Mouse (Mus musculus) heart, postnatal 0 days (tissue): ENCODE results near the gene Nelfa. TPM values are rescaled to one million over a fixed set of nuclear protein-coding genes. Genes with fewer than 3 reads are reported as not detected.

ENCODE experiments used
- ATAC-seq: fragments of 200-750 bp; cut with Nextera tagmentation; 2 replicates; pipeline ENCODE4 v1.8.0; 2017; ENCODE audit warnings: low read depth, moderate number of reproducible peaks, moderate library complexity; ENCODE audit not compliant: insufficient read depth
- DNase-seq: peaks from one replicate; pipeline ENCODE4 v3.0.0-alpha.2; 2016; ENCODE audit warnings: low spot score
- H3K27ac ChIP-seq: fragments of 300-500 bp; sonication (generic); 2 replicates; pipeline ENCODE4 v1.5.1; 2014; ENCODE audit warnings: low read depth, mild to moderate bottlenecking
- H3K27me3 ChIP-seq: fragments of 300-500 bp; sonication (generic); 2 replicates; pipeline ENCODE4 v1.6.1; 2014; ENCODE audit warnings: low read length, mixed read lengths; ENCODE audit not compliant: control insufficient read depth, insufficient read depth
- H3K36me3 ChIP-seq: fragments of 300-500 bp; sonication (generic); replicated peaks from 2 replicates; pipeline ENCODE4 v1.6.1; 2014; ENCODE audit warnings: low read length, mixed read lengths; ENCODE audit not compliant: control insufficient read depth, insufficient read depth
- H3K4me1 ChIP-seq: fragments of 300-500 bp; sonication (generic); 2 replicates; pipeline ENCODE4 v1.6.1; 2014; ENCODE audit warnings: antibody characterized with exemption; ENCODE audit not compliant: control insufficient read depth, insufficient read depth
- H3K4me2 ChIP-seq: fragments of 300-500 bp; sonication (generic); 2 replicates; pipeline ENCODE4 v1.6.1; 2014; ENCODE audit warnings: low read depth, mild to moderate bottlenecking, low read length, moderate library complexity
- H3K4me3 ChIP-seq: fragments of 300-500 bp; sonication (generic); 2 replicates; pipeline ENCODE4 v1.5.1; 2014; ENCODE audit warnings: low read depth, low read length
- H3K9ac ChIP-seq: fragments of 300-500 bp; sonication (generic); replicated peaks from 2 replicates; pipeline ENCODE4 v1.6.1; 2014; ENCODE audit warnings: low read depth, low read length, mixed read lengths
- H3K9me3 ChIP-seq: fragments of 300-500 bp; sonication (generic); replicated peaks from 2 replicates; pipeline ENCODE4 v1.6.1; 2016; ENCODE audit warnings: low read length; ENCODE audit not compliant: control insufficient read depth
- CTCF ChIP-seq: IDR thresholded peaks from 2 replicates; pipeline ENCODE4 v1.5.1; 2016; ENCODE audit warnings: antibody characterized with exemption, control low read depth, low read depth
- EP300 ChIP-seq: IDR thresholded peaks from 2 replicates; pipeline ENCODE4 v1.6.1; 2016; ENCODE audit warnings: antibody characterized with exemption, low read depth
- WGBS: fragments of 180-500 bp; shearing (Covaris S2); extraction: QIAGEN DNeasy Blood & Tissue Kit; methylation state at CpG from one replicate; pipeline ENCODE4 v1.1.7; 2014; 5-methylcytosine and 5-hydroxymethylcytosine counted together
- microRNA-seq: library from miRNA; unstranded; fragments of <30 nt; microRNA quantifications from one replicate; pipeline ENCODE4, GENCODE M21; 2016
- polyA plus RNA-seq: library from polyadenylated mRNA; unstranded; fragments of >200 nt; fragmentation: Nextera tagmentation; extraction: Ambion mirVana; gene quantifications from 2 replicates; pipeline ENCODE4 v1.2.1, GENCODE M21; 2015
- total RNA-seq: library from RNA; depleted of rRNA; stranded (reverse); fragments of >200 nt; gene quantifications from 2 replicates; pipeline ENCODE4 v1.2.3, GENCODE M21; 2014; ENCODE audit warnings: low replicate concordance; rRNA removed

Gene Nelfa
- total and polyA plus RNA-seq, 2 experiments from 2014 or later = 18.9 to 20.6 TPM

DNA sequence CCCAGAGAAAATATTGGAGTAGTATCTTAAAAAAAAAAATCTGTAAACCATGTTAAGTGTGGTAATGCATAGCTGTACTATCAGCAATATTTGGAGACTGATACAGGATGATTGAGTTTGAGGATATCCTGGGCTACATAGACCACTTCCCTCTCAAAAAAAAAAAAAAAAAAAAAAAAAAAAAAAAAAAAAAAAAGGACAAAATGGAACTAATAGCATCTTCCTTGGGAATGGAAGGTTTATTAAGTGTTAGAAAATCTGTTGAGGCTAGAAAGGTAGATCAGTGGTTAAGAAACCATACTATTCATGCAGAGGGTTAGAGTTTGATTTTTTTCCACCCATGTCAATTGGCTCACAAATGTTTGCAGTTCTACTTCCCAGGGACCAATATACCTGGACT, 78.5 kb downstream of the Nelfa start:
- no peaks in the 10 kb centered on the region for H3K27me3 ChIP-seq
- H3K4me2 ChIP-seq = no peak overlapping the region
- no peak for TF ChIP-seq CTCF
- no peak for TF ChIP-seq EP300
- H3K27ac ChIP-seq = no peak overlapping the region
- H3K4me3 ChIP-seq = no peak overlapping the region
- H3K9me3 ChIP-seq = no peaks in the 10 kb centered on the region
- no peak for DNase-seq
- H3K36me3 ChIP-seq = peaks cover 55% of the 10 kb centered on the region
- ATAC-seq = no peak
- no peaks in the 10 kb centered on the region for H3K4me1 ChIP-seq
- H3K9ac ChIP-seq = no peak overlapping the region

DNA sequence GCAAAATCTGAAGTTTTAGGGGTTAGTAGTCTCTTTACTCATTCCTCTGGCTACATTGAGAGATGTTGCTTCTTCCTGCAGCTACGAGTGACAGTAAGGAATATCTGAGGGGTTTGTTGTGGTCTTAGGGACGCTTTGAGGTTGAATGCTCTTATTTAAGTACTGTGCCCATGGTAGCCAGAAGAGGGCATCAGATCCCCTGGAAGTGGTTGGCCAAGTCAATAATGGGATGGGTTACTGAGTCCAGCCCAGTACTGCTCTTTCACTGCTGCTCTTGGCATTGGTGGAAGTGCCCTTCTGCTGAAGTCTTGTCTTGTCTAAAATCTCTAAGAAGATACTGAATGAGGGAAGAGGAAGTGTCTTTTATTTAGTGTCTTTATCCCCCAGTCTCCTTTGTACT, 82.2 kb downstream of the Nelfa start:
- WGBS = 69% methylated on average over 2 of the region's 2 CpGs
- Histone ChIP-seq H3K27ac (no peak overlapping the region), H3K4me3 (no peak overlapping the region), H3K4me2 (no peak overlapping the region), H3K9me3 (no peaks in the 10 kb centered on the region), H3K9ac (no peak overlapping the region), H3K36me3 (peaks cover 35% of the 10 kb centered on the region), H3K27me3 (no peaks in the 10 kb centered on the region), H3K4me1 (no peaks in the 10 kb centered on the region)
- no peak for DNase-seq
- ATAC-seq = no peak
- TF ChIP-seq CTCF (no peak), EP300 (no peak)

- Histone ChIP-seq H3K9me3 (no peaks in the 10 kb centered on the region), H3K27me3 (no peaks in the 10 kb centered on the region), H3K4me2 (no peak overlapping the region), H3K4me1 (no peaks in the 10 kb centered on the region), H3K36me3 (peaks cover 35% of the 10 kb centered on the region), H3K9ac (no peak overlapping the region), H3K27ac (no peak overlapping the region), H3K4me3 (no peak overlapping the region)
- no peak for ATAC-seq
- TF ChIP-seq EP300 = no peak
- TF ChIP-seq CTCF = no peak
- no peak for DNase-seq
- WGBS = 100% methylated on average over 1 of the region's 1 CpGs
Measured at GRCm38 (mm10) chr5:33853086-33853485, 83.1 kb downstream of the Nelfa start.

DNA sequence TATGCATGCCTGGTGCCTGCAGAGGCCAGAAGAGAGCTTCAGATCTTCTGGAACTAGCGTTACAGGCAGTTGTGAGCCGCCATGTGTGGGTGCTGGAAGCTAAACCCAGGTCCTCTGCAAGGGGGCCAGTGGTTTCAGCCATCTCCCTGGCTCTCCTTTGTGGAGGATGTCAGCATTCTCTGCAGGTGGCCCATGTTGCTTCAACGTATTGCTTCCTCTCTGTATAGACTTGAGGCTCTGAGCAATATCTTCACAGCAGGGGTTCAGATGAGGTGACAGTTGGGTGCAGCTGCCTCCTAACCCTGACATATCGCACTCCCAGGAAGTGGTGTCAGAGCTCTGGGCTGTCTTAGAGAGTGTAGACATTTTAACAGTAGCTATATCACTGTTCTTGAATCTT, 84.7 kb downstream of the Nelfa start:
- DNase-seq (no peak), ATAC-seq (no peak)
- H3K4me3 ChIP-seq = no peak overlapping the region
- H3K9ac ChIP-seq = no peak overlapping the region
- no peak overlapping the region; the same call in 1 of the 2 replicates for H3K27ac ChIP-seq
- H3K36me3 ChIP-seq = peaks cover 33% of the 10 kb centered on the region
- H3K27me3 ChIP-seq = no peaks in the 10 kb centered on the region
- no peak overlapping the region for H3K4me2 ChIP-seq
- TF ChIP-seq EP300 (no peak), CTCF (no peak)
- H3K4me1 ChIP-seq = no peaks in the 10 kb centered on the region
- no peaks in the 10 kb centered on the region for H3K9me3 ChIP-seq
- 94% methylated on average over 4 of the region's 4 CpGs for WGBS

Small RNA genes within 50 kb of the gene (microRNA-seq; reads per million reads assigned to microRNA genes)
- gene Mir7024 = not detected

Other genes with a start within 250 kb of the Nelfa start
- gene Fgfr3, start 214.7 kb downstream of the Nelfa start, total RNA-seq = 12.5 and 19.8 TPM in 2 replicates
- gene Fgfr3, start 214.7 kb downstream of the Nelfa start, polyA plus RNA-seq = 1.4 and 2.0 TPM in 2 replicates
- 34.0 and 36.9 TPM in 2 replicates for gene Letm1, start 153.6 kb downstream of the Nelfa start, total RNA-seq
- 63.6 and 68.1 TPM in 2 replicates for gene Letm1, start 153.6 kb downstream of the Nelfa start, polyA plus RNA-seq
- 11.2 and 27.6 TPM in 2 replicates for gene Nsd2, start 115.7 kb downstream of the Nelfa start, total RNA-seq
- 11.8 and 13.6 TPM in 2 replicates for gene Nsd2, start 115.7 kb downstream of the Nelfa start, polyA plus RNA-seq
- 5.6 and 40.2 TPM in 2 replicates for gene Gm1673, start 47.0 kb upstream of the Nelfa start, total RNA-seq
- gene Gm1673, start 47.0 kb upstream of the Nelfa start, polyA plus RNA-seq = 37.3 and 40.8 TPM in 2 replicates
- gene Nat8l, start 59.6 kb upstream of the Nelfa start, total RNA-seq = 1.9 and 4.3 TPM in 2 replicates
- 0.29 and 0.33 TPM in 2 replicates for gene Nat8l, start 59.6 kb upstream of the Nelfa start, polyA plus RNA-seq
- 0.19 TPM in 1 of 2 replicates, not detected in the other for gene Poln, start 233.0 kb upstream of the Nelfa start, total RNA-seq
- gene Poln, start 233.0 kb upstream of the Nelfa start, polyA plus RNA-seq = 0.54 and 1.3 TPM in 2 replicates
- gene Haus3, start 233.1 kb upstream of the Nelfa start, total RNA-seq = 5.6 and 17.9 TPM in 2 replicates
- gene Haus3, start 233.1 kb upstream of the Nelfa start, polyA plus RNA-seq = 11.4 and 11.6 TPM in 2 replicates